Mouse (Mus musculus) MEL (cell line): ENCODE data around the gene Synpo2.

Source experiments
- CTCF ChIP-seq, 3 experiments: IDR thresholded peaks in 2 of 3; conservative IDR thresholded peaks in 1 of 3; 2 replicates each; pipeline ENCODE4 v1.5.1; 2011 to 2012; ENCODE audit warnings: low read length in 3 of 3, low read depth in 2 of 3, mild to moderate bottlenecking in 2 of 3, improper control_type of control experiment in 1 of 3, inconsistent platforms in 1 of 3, mixed read lengths in 1 of 3, moderate library complexity in 1 of 3; ENCODE audit not compliant: control insufficient read depth in 1 of 3, insufficient read depth in 1 of 3, poor library complexity in 1 of 3, severe bottlenecking in 1 of 3
- MAX ChIP-seq: IDR thresholded peaks from 2 replicates; pipeline ENCODE4 v1.6.1; 2011; ENCODE audit warnings: low read length, improper control_type of control experiment
- POLR2A ChIP-seq, 2 experiments: IDR thresholded peaks; 2 replicates each; pipeline ENCODE4 v1.6.1; 2011 to 2012; ENCODE audit warnings: low read length in 2 of 2, mild to moderate bottlenecking in 2 of 2, control low read depth in 1 of 2, improper control_type of control experiment in 1 of 2, low read depth in 1 of 2, moderate library complexity in 1 of 2; ENCODE audit not compliant: control insufficient read depth in 1 of 2, insufficient read depth in 1 of 2, poor library complexity in 1 of 2
- RAD21 ChIP-seq: IDR thresholded peaks from 2 replicates; pipeline ENCODE4 v1.6.1; 2011; ENCODE audit warnings: mild to moderate bottlenecking, low read depth, low read length, improper control_type of control experiment
- SMC3 ChIP-seq: IDR thresholded peaks from 2 replicates; pipeline ENCODE4 v1.6.1; 2011; ENCODE audit warnings: low read depth, low read length, improper control_type of control experiment
- TAL1 ChIP-seq: IDR thresholded peaks from 2 replicates; pipeline ENCODE4 v1.6.1; 2012; ENCODE audit warnings: mild to moderate bottlenecking, inconsistent platforms, low read length, moderate library complexity, mixed read lengths
- TBP ChIP-seq: IDR thresholded peaks from 2 replicates; pipeline ENCODE4 v1.8.0; 2011; ENCODE audit warnings: low read depth, low read length, improper control_type of control experiment
- USF2 ChIP-seq, 2 experiments: IDR thresholded peaks; 2 replicates each; pipeline ENCODE4 v1.6.1; 2011 to 2012; ENCODE audit warnings: improper control_type of control experiment in 2 of 2, low read length in 2 of 2, borderline replicate concordance in 1 of 2, inconsistent platforms in 1 of 2, low read depth in 1 of 2, mild to moderate bottlenecking in 1 of 2; ENCODE audit not compliant: insufficient read depth in 1 of 2
- ZC3H11A ChIP-seq: IDR thresholded peaks from 2 replicates; pipeline ENCODE4 v1.6.1; 2012; ENCODE audit warnings: low read depth, mild to moderate bottlenecking, inconsistent platforms, low read length, improper control_type of control experiment

- TF ChIP-seq TBP (no peak), POLR2A (IDR thresholded peaks at IDR 0.05; ENCODE audit: control insufficient read depth in 1 of 2, insufficient read depth in 1 of 2, low read depth in 1 of 2, low read length in 2 of 2, poor library complexity in 1 of 2) (no peak), MAX (no peak; the same call in 1 of the 2 replicates), ZC3H11A (no peak), SMC3 (no peak), USF2 (IDR thresholded peaks at IDR 0.05; ENCODE audit: borderline replicate concordance in 1 of 2, insufficient read depth in 1 of 2, low read depth in 1 of 2, low read length in 2 of 2) (no peak), CTCF (IDR thresholded peaks at IDR 0.05 in 2 of 3, conservative IDR thresholded peaks at IDR 0.05 in 1 of 3; ENCODE audit: control insufficient read depth in 1 of 3, insufficient read depth in 1 of 3, low read depth in 2 of 3, low read length in 3 of 3, poor library complexity in 1 of 3, severe bottlenecking in 1 of 3) (no peak), TAL1 (no peak), RAD21 (no peak)
These were observed 17.3 kb downstream of the Synpo2 start for GRCm38 (mm10) chr3:123218646-123219045.
